Mouse (Mus musculus) lung, postnatal 0 days (tissue): ENCODE results near the gene Agbl4.

Experiments used
- CTCF ChIP-seq: IDR thresholded peaks from 2 replicates; pipeline ENCODE4 v1.5.1; 2016; ENCODE audit warnings: antibody characterized with exemption, mild to moderate bottlenecking
- EP300 ChIP-seq: IDR thresholded peaks from 2 replicates; pipeline ENCODE4 v1.6.1; 2016; ENCODE audit warnings: antibody characterized with exemption, mild to moderate bottlenecking, control low read depth

DNA sequence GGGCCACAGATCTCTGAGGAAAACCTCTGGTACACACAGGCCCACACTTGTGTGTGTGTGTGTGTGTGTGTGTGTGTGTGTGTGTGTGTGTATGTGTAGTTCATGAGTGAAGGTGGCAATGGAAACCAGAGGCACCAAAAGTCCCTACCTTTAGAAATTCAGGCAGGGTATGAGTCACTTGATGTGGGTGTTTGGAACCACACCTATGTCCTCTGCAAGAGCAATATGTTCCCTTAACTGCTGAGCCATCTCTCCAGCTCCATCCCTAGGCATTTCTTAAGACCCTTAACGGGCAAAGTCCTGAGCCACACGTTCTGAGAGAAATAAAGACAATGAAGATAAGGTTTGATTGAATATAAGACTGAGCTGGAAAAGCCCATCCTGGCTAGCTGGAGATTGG, 1147.2 kb downstream of the Agbl4 start:
- TF ChIP-seq CTCF (no peak), EP300 (no peak)
